Mouse (Mus musculus): ENCODE results near the gene Dnah17.

Gene Dnah17

GRCm38 (mm10) chr11:118130534-118130933, at the start of gene Dnah17:
Dnah17 (minus strand) TSS chr11:118130634.
- H3K4me3 ChIP-seq (replicated peaks; ENCODE audit: low read length): no peak within 1 kb of the TSS
- H3K4me1 ChIP-seq (replicated peaks; ENCODE audit: low read depth, low read length): peaks cover 52% of the 10 kb centered on the region
- H3K36me3 ChIP-seq (ENCODE audit: insufficient read depth, low read length): no peaks in the 10 kb centered on the region
- no peaks in the 10 kb centered on the region for H3K27me3 ChIP-seq (ENCODE audit: insufficient read depth, low read length)
- H3K9me3 ChIP-seq (ENCODE audit: low read length): no peaks in the 10 kb centered on the region
- TF ChIP-seq CTCF (conservative IDR thresholded peaks at IDR 0.05; ENCODE audit: low read length) (no peak), NANOG (IDR thresholded peaks at IDR 0.05; ENCODE audit: borderline replicate concordance, low read length) (no peak), POU5F1 (IDR thresholded peaks at IDR 0.05; ENCODE audit: borderline replicate concordance, low read length) (no peak)

DNA sequence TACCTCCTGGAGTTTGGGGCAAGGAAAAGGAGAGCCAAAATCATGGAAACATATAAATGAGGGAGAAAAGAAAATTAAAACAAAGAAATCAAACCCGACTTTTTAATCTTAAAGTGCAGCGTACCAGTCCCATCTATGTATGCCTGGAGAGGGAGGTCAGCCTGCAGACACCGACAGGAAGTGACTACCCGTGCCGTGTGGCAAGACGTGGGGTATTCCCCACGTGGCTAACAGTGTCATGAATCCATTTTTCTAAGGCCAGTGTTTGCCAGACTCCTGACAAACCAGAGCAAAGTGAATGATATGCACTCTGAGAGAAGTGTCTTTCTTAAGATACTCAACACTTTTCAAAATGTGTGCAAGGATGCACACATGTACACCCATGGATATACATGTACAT, 49.8 kb upstream of the Dnah17 start:
- peaks cover 11% of the 10 kb centered on the region for H3K4me1 ChIP-seq (replicated peaks; ENCODE audit: low read depth, low read length)
- H3K27me3 ChIP-seq (ENCODE audit: insufficient read depth, low read length): no peaks in the 10 kb centered on the region
- peaks cover 19% of the 10 kb centered on the region for H3K36me3 ChIP-seq (ENCODE audit: insufficient read depth, low read length)
- no peak overlapping the region for H3K4me3 ChIP-seq (replicated peaks; ENCODE audit: low read length)
- no peaks in the 10 kb centered on the region for H3K9me3 ChIP-seq (ENCODE audit: low read length)
- TF ChIP-seq POU5F1 (IDR thresholded peaks at IDR 0.05; ENCODE audit: borderline replicate concordance, low read length) (no peak), CTCF (conservative IDR thresholded peaks at IDR 0.05; ENCODE audit: low read length) (no peak), NANOG (IDR thresholded peaks at IDR 0.05; ENCODE audit: borderline replicate concordance, low read length) (no peak)

DNA sequence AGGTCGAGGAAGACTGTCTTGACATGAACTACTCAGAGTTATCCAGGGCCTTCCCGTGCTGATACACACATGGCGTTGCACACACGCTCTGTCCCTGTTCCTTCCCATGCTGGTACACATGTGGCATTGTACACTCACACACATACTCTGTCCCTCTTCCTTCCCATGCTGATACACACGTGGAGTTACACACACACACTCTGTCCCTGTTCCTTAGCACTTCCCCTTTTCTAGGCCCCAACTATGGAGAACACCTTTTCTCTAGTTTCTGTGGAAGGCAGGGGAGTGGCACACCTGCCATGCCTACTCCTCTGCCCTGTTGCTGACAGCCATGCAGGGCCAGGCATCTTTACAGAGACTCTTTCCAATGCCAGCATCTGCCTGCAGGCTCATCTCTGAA, 47.8 kb upstream of the Dnah17 start:
- Histone ChIP-seq H3K4me3 (replicated peaks; ENCODE audit: low read length) (no peak overlapping the region), H3K9me3 (ENCODE audit: low read length) (no peaks in the 10 kb centered on the region), H3K4me1 (replicated peaks; ENCODE audit: low read depth, low read length) (no peaks in the 10 kb centered on the region), H3K27me3 (ENCODE audit: insufficient read depth, low read length) (no peaks in the 10 kb centered on the region), H3K36me3 (ENCODE audit: insufficient read depth, low read length) (peaks cover 19% of the 10 kb centered on the region)
- no peak for TF ChIP-seq CTCF (conservative IDR thresholded peaks at IDR 0.05; ENCODE audit: low read length)
- no peak for TF ChIP-seq NANOG (IDR thresholded peaks at IDR 0.05; ENCODE audit: borderline replicate concordance, low read length)
- no peak for TF ChIP-seq POU5F1 (IDR thresholded peaks at IDR 0.05; ENCODE audit: borderline replicate concordance, low read length)

GRCm38 (mm10) chr11:118174752-118175151, 44.3 kb upstream of the Dnah17 start:
- no peaks in the 10 kb centered on the region for H3K27me3 ChIP-seq (ENCODE audit: insufficient read depth, low read length)
- no peak overlapping the region for H3K4me3 ChIP-seq (replicated peaks; ENCODE audit: low read length)
- H3K36me3 ChIP-seq (ENCODE audit: insufficient read depth, low read length): peaks cover 2% of the 10 kb centered on the region; the same call in 1 of the 2 replicates
- TF ChIP-seq CTCF (conservative IDR thresholded peaks at IDR 0.05; ENCODE audit: low read length) (no peak), POU5F1 (IDR thresholded peaks at IDR 0.05; ENCODE audit: borderline replicate concordance, low read length) (no peak), NANOG (IDR thresholded peaks at IDR 0.05; ENCODE audit: borderline replicate concordance, low read length) (no peak)
- no peaks in the 10 kb centered on the region for H3K4me1 ChIP-seq (replicated peaks; ENCODE audit: low read depth, low read length)
- no peaks in the 10 kb centered on the region for H3K9me3 ChIP-seq (ENCODE audit: low read length)

GRCm38 (mm10) chr11:118172768-118173167, 42.3 kb upstream of the Dnah17 start:
- Histone ChIP-seq H3K4me3 (replicated peaks; ENCODE audit: low read length) (no peak overlapping the region), H3K4me1 (replicated peaks; ENCODE audit: low read depth, low read length) (peaks cover 9% of the 10 kb centered on the region; the same call in 1 of the 2 replicates), H3K27me3 (ENCODE audit: insufficient read depth, low read length) (no peaks in the 10 kb centered on the region), H3K9me3 (ENCODE audit: low read length) (no peaks in the 10 kb centered on the region), H3K36me3 (ENCODE audit: insufficient read depth, low read length) (no peaks in the 10 kb centered on the region)
- TF ChIP-seq POU5F1 (IDR thresholded peaks at IDR 0.05; ENCODE audit: borderline replicate concordance, low read length) (no peak), NANOG (IDR thresholded peaks at IDR 0.05; ENCODE audit: borderline replicate concordance, low read length) (no peak), CTCF (conservative IDR thresholded peaks at IDR 0.05; ENCODE audit: low read length) (no peak)

DNA sequence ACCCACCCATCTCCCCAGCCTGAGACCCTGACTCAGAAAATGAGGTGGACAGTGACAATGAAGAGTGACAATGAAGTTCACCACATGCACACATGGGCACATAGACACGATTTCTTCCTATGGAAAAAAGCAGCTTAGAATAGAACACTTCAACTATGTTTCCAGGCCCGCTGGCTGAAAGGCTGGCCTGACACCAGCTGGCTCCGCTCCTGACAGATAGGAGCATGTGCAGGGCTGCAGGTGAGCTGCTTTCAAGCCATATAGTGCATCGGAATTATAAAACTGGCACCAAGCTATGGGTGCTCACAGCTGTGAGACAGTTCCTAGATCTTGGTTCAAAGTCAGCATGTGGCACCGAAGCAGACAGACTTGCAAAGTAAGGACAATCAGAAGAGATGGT, 39.9 kb upstream of the Dnah17 start:
- Histone ChIP-seq H3K27me3 (ENCODE audit: insufficient read depth, low read length) (no peaks in the 10 kb centered on the region), H3K36me3 (ENCODE audit: insufficient read depth, low read length) (no peaks in the 10 kb centered on the region), H3K4me1 (replicated peaks; ENCODE audit: low read depth, low read length) (peaks cover 23% of the 10 kb centered on the region; the same call in 1 of the 2 replicates), H3K9me3 (ENCODE audit: low read length) (no peaks in the 10 kb centered on the region), H3K4me3 (replicated peaks; ENCODE audit: low read length) (no peak overlapping the region)
- no peak for TF ChIP-seq NANOG (IDR thresholded peaks at IDR 0.05; ENCODE audit: borderline replicate concordance, low read length)

DNA sequence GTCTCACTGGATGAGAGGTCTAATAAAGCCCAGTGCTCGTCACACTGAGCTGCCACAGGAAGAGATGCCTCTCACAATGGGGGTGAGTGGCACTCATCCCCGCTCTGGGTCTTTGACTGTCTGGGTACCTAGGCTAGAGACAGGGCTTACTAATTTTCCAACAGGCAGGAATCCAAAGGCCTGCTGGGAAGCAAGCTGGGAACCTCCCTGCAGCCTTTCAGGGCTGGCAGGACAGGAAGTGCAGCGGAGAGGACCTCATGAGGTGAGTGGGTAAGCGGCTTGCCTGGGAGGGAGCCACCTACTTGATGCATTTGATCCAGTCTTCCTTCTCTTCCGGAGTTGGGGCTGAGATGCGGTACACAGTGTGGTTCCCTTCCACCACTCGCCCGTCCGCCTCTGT, 38.3 kb upstream of the Dnah17 start:
- Histone ChIP-seq H3K9me3 (ENCODE audit: low read length) (no peaks in the 10 kb centered on the region), H3K4me1 (replicated peaks; ENCODE audit: low read depth, low read length) (peaks cover 32% of the 10 kb centered on the region), H3K4me3 (replicated peaks; ENCODE audit: low read length) (no peak overlapping the region), H3K36me3 (ENCODE audit: insufficient read depth, low read length) (no peaks in the 10 kb centered on the region), H3K27me3 (ENCODE audit: insufficient read depth, low read length) (no peaks in the 10 kb centered on the region)
- no peak for TF ChIP-seq CTCF (conservative IDR thresholded peaks at IDR 0.05; ENCODE audit: low read length)
- TF ChIP-seq POU5F1 (IDR thresholded peaks at IDR 0.05; ENCODE audit: borderline replicate concordance, low read length): no peak
- no peak for TF ChIP-seq NANOG (IDR thresholded peaks at IDR 0.05; ENCODE audit: borderline replicate concordance, low read length)

DNA sequence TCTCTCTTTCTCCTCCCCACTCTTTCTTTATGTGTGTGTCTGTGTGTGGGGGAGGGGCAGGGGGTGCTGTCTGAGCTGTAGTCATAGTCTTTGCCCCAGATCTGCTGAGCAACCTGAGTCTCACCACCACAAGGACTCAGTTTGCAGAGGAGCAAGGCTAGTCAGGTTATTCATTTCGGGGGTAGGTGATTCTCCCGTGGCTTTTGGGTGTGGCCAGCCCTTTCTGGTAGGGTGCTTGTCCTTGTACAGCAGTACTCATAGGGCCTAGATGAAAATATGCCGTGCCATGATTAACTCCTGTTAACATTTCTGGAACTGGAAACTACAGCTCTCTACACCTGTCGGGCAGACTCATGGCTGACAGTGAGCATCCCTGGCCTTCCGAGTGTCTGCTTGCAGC, 36.2 kb upstream of the Dnah17 start:
- Histone ChIP-seq H3K4me3 (replicated peaks; ENCODE audit: low read length) (no peak overlapping the region), H3K9me3 (ENCODE audit: low read length) (no peaks in the 10 kb centered on the region), H3K4me1 (replicated peaks; ENCODE audit: low read depth, low read length) (peaks cover 32% of the 10 kb centered on the region), H3K27me3 (ENCODE audit: insufficient read depth, low read length) (no peaks in the 10 kb centered on the region), H3K36me3 (ENCODE audit: insufficient read depth, low read length) (no peaks in the 10 kb centered on the region)
- TF ChIP-seq POU5F1 (IDR thresholded peaks at IDR 0.05; ENCODE audit: borderline replicate concordance, low read length): no peak

GRCm38 (mm10) chr11:118165681-118166080, 35.2 kb upstream of the Dnah17 start:
- Histone ChIP-seq H3K4me1 (replicated peaks; ENCODE audit: low read depth, low read length) (peaks cover 32% of the 10 kb centered on the region), H3K9me3 (ENCODE audit: low read length) (no peaks in the 10 kb centered on the region), H3K36me3 (ENCODE audit: insufficient read depth, low read length) (no peaks in the 10 kb centered on the region), H3K4me3 (replicated peaks; ENCODE audit: low read length) (no peak overlapping the region; the same call in 1 of the 2 replicates), H3K27me3 (ENCODE audit: insufficient read depth, low read length) (no peaks in the 10 kb centered on the region)
- TF ChIP-seq CTCF (conservative IDR thresholded peaks at IDR 0.05; ENCODE audit: low read length) (no peak), NANOG (IDR thresholded peaks at IDR 0.05; ENCODE audit: borderline replicate concordance, low read length) (no peak), POU5F1 (IDR thresholded peaks at IDR 0.05; ENCODE audit: borderline replicate concordance, low read length) (no peak)
